Mouse (Mus musculus): ENCODE results near the gene Ankfn1.

Gene Ankfn1

GRCm38 (mm10) chr11:89476927-89477326 is 300.5 kb downstream of the Ankfn1 start:
- no peak for TF ChIP-seq GATA4 (IDR thresholded peaks at IDR 0.05; ENCODE audit: insufficient replicate concordance, low read length)

GRCm38 (mm10) chr11:89476047-89476446 is 301.4 kb downstream of the Ankfn1 start:
- TF ChIP-seq GATA4 (IDR thresholded peaks at IDR 0.05; ENCODE audit: insufficient replicate concordance, low read length), result no peak

GRCm38 (mm10) chr11:89472871-89473270 is 304.6 kb downstream of the Ankfn1 start:
- TF ChIP-seq GATA4 (IDR thresholded peaks at IDR 0.05; ENCODE audit: insufficient replicate concordance, low read length), result no peak

- TF ChIP-seq GATA4 (IDR thresholded peaks at IDR 0.05; ENCODE audit: insufficient replicate concordance, low read length), result no peak
These were observed 312.1 kb downstream of the Ankfn1 start for GRCm38 (mm10) chr11:89465381-89465780.

DNA sequence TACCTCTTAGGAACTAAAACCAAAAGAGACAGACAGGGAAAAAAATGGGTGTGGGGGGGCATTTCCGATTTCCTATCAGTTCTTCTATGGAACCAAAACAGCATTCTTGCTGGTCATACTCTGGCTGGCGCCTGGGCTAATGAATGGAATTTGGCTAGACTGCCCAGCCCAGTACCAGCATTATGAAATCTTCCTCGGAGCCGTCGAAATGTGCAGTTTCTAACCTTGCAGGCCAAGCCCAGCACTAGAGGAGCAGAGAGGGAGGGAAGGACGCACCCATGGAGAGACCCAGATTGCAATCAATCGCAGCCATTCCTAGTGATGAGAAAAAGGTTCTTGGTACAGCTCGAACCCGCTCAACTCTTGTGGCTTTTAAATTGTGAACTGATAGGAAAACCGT is 315.2 kb downstream of the Ankfn1 start:
- no peak for TF ChIP-seq GATA4 (IDR thresholded peaks at IDR 0.05; ENCODE audit: insufficient replicate concordance, low read length)

GRCm38 (mm10) chr11:89459437-89459836 is 318.0 kb downstream of the Ankfn1 start:
- no peak for TF ChIP-seq GATA4 (IDR thresholded peaks at IDR 0.05; ENCODE audit: insufficient replicate concordance, low read length)

DNA sequence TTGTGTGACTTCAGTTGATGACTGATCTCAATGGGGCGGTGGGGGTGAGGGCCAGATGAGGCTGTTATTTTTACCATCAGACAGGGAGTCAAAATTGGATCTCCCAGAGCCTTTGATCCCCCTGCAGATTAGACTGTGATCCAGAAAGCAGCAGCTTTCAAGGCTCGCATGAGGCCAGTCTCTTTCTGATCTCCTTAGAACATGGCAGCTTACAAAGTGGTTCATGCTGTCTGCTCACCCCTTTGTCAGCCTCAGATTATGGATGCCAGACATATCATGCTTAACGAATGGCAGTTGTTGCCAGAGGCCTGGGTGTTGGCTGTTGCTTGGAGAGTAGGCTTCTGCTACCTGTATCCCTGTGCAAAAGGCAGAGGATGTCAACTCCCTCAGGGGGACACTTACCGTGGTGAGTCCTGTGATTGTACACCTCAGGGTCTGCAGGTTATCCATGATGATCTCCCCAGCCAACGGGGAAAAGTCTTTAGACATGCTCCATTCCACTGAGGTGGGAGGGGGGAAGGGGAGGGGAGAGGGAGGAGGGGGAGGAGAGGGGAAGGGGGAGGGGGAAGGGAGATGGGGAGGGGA is 321.7 kb downstream of the Ankfn1 start:
- no peak for TF ChIP-seq GATA4 (IDR thresholded peaks at IDR 0.05; ENCODE audit: insufficient replicate concordance, low read length)

DNA sequence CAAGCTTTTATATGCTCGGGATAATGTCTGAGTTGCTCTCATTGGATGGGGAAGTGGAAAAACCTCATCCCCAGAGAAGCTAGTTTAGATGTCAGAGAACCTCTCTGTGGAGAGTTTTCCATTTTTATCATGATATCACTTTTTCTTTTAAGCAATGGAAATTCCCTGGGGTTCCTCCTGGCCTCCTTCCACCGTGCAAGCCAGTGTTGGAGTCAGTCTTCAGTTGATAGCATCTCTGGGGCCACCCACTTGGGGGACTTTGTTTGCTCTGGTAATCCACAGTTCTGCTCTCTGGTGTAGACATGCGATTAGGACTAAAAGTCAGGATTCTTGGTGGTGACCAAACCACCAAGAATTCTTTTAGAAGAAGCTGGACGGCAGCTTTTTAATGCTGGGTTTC is 322.8 kb downstream of the Ankfn1 start:
- no peak for TF ChIP-seq GATA4 (IDR thresholded peaks at IDR 0.05; ENCODE audit: insufficient replicate concordance, low read length)

- TF ChIP-seq GATA4 (IDR thresholded peaks at IDR 0.05; ENCODE audit: insufficient replicate concordance, low read length), result no peak
These were observed 324.6 kb downstream of the Ankfn1 start for GRCm38 (mm10) chr11:89452862-89453261.

DNA sequence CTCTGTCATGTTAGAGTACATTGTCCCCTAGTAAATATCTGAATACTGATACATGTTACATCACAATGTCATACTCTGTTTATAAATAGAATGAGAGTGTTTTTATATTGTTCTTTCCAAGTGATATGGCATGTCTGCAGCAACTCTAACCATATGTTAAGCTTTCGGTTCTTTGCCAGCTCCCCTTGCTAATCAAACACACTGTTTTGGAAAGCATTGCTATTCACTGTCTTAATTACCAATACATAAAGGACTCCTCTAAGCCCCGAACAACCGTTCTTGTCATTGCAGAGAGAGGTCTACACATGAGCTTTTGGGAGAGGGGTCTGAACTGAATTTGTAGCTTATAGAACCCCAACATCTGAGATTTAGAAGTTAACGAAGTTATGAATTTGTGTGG is 327.0 kb downstream of the Ankfn1 start:
- no peak for TF ChIP-seq GATA4 (IDR thresholded peaks at IDR 0.05; ENCODE audit: insufficient replicate concordance, low read length)

DNA sequence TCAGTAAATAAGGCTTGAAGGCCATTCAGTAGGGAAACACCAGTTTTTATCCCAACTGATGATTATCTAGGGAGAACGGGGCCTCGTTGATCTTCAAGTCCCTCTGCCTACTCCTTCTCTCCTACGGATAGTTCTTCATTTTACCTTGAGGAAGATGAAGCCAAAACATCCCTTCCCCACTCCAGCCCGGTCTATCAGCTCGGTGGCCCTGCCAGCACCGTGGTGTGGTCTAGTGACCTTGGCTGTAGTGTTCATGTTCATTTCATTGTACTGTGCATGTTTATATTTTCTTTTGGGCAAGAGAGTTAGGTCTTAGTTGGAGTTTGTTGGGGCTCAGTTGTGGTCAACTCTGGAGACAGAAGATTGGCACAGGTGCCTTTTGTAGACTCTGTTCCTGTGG is 328.5 kb downstream of the Ankfn1 start:
- TF ChIP-seq GATA4 (IDR thresholded peaks at IDR 0.05; ENCODE audit: insufficient replicate concordance, low read length), result no peak

DNA sequence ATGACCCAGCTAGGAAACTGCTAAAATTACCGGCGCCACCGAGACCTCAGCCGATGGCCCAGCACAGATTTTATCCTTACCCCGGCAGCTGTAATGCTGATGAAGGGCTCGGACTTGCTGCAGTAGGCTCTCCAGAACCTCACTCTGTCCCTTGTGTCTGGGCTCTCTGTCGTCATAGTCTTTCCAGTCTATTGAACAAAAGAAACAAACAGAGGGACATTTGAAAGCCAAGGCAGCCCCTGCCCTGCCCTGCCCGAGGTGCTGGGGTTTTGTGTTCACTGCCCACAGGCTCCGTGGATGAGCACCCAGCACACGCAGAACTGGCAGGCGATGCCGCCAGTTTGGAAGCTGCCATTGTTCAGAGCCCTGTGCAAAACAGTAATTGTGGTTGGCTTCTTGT is 330.0 kb downstream of the Ankfn1 start:
- no peak for TF ChIP-seq GATA4 (IDR thresholded peaks at IDR 0.05; ENCODE audit: insufficient replicate concordance, low read length)

DNA sequence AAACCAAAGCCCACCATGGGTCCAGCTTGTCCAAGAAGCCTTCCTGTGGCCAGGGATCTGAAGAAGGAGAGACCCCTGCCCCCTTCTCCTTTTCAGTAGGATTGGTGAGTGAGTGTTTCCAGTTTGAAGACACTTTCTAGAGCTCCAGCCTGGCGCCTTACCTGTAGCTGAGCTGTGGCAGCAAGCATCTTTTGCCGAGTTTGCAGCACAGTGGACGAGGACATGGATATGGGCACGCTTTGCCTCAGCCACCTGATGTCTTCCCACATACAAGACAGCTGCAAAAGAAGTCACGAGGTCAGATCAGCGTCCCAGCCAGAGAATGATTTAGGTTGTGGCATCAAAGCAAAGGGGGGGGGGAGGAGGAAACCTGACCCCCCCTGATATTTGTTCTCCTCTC is 336.9 kb downstream of the Ankfn1 start:
- no peak for TF ChIP-seq GATA4 (IDR thresholded peaks at IDR 0.05; ENCODE audit: insufficient replicate concordance, low read length)

- no peak for TF ChIP-seq GATA4 (IDR thresholded peaks at IDR 0.05; ENCODE audit: insufficient replicate concordance, low read length)
These were observed 353.1 kb downstream of the Ankfn1 start for GRCm38 (mm10) chr11:89424358-89424757.

GRCm38 (mm10) chr11:89422637-89423036 is 354.8 kb downstream of the Ankfn1 start:
- no peak for TF ChIP-seq GATA4 (IDR thresholded peaks at IDR 0.05; ENCODE audit: insufficient replicate concordance, low read length)

DNA sequence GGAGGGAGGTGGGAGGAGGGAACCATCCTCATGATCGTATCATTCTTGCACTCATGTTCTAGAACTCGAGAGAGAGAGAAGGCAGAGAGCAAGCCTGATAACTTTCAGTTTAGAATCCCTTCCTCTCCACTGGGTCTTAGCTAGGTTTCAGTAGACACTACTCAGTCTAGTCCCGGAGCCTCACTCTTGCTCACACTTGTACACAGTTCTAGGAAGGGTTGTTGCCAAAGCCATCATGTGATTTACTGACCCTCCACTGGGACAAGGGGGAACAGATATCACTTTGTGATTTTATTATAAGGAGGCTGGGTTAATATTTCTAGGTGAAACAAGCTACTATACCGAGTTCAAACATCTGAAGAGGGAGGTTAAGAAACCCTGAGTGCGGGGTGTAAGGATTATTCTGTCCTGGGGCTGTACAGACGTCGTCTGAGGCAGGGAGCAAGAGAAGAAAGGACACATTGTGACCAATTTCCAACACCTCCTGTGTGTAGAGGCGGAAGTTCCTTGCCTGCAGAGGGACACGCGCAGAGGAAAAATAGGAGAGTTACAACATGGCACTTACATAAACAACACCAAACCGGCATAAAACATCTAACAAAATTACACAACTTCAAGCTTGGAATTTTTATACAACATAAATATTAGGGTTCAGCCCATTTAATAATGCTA is 356.6 kb downstream of the Ankfn1 start:
- TF ChIP-seq GATA4 (IDR thresholded peaks at IDR 0.05; ENCODE audit: insufficient replicate concordance, low read length), result no peak

GRCm38 (mm10) chr11:89419863-89420262 is 357.6 kb downstream of the Ankfn1 start:
- TF ChIP-seq GATA4 (IDR thresholded peaks at IDR 0.05; ENCODE audit: insufficient replicate concordance, low read length), result no peak
